Mouse (Mus musculus) forebrain, embryonic 14.5 days (tissue): ENCODE data around the gene Cacna1e. TPM values are rescaled to one million over a fixed set of nuclear protein-coding genes. Genes with fewer than 3 reads are reported as not detected.

Experiments used
- ATAC-seq: fragments of 200-750 bp; cut with Nextera tagmentation; 2 replicates; pipeline ENCODE4 v1.8.0; 2017; ENCODE audit warnings: mild to moderate bottlenecking, moderate library complexity
- DNase-seq: peaks from one replicate; pipeline ENCODE4 v3.0.0-alpha.2; 2015; ENCODE audit warnings: low spot score
- H3K27ac ChIP-seq: fragments of 300-500 bp; sonication (generic); 2 replicates; pipeline ENCODE4 v1.5.1; 2014; ENCODE audit warnings: low read depth, mild to moderate bottlenecking, control low read depth, low read length, moderate library complexity
- H3K27me3 ChIP-seq: fragments of 300-500 bp; sonication (generic); replicated peaks from 2 replicates; pipeline ENCODE4 v1.6.1; 2014; ENCODE audit warnings: low read length, control low read depth, mixed read lengths; ENCODE audit not compliant: control insufficient read depth, insufficient read depth
- H3K36me3 ChIP-seq: fragments of 300-500 bp; sonication (generic); 2 replicates; pipeline ENCODE4 v1.6.1; 2014; ENCODE audit warnings: low read length, control low read depth; ENCODE audit not compliant: control insufficient read depth, insufficient read depth
- H3K4me1 ChIP-seq: fragments of 300-500 bp; sonication (generic); 2 replicates; pipeline ENCODE4 v1.6.1; 2014; ENCODE audit warnings: antibody characterized with exemption, low read length, control low read depth; ENCODE audit not compliant: control insufficient read depth, insufficient read depth
- H3K4me2 ChIP-seq: fragments of 300-500 bp; sonication (generic); 2 replicates; pipeline ENCODE4 v1.6.1; 2014; ENCODE audit warnings: mild to moderate bottlenecking, control low read depth, low read length
- H3K4me3 ChIP-seq: fragments of 300-500 bp; sonication (generic); 2 replicates; pipeline ENCODE4 v1.5.1; 2014; ENCODE audit warnings: low read depth, low read length, control low read depth
- H3K9ac ChIP-seq: fragments of 300-500 bp; sonication (generic); 2 replicates; pipeline ENCODE4 v1.6.1; 2014; ENCODE audit warnings: mild to moderate bottlenecking, low read length, control low read depth, moderate library complexity
- H3K9me3 ChIP-seq: fragments of 300-500 bp; sonication (generic); replicated peaks from 2 replicates; pipeline ENCODE4 v1.6.1; 2016; ENCODE audit warnings: low read length, control low read depth, mixed read lengths; ENCODE audit not compliant: control insufficient read depth
- WGBS: fragments of 180-500 bp; shearing (Covaris S2); extraction: QIAGEN DNeasy Blood & Tissue Kit; methylation state at CpG from one replicate; pipeline ENCODE4 v1.1.7; 2014; 5-methylcytosine and 5-hydroxymethylcytosine counted together
- polyA plus RNA-seq: library from polyadenylated mRNA; unstranded; fragments of >200 nt; fragmentation: Nextera tagmentation; extraction: Ambion mirVana; gene quantifications from 2 replicates; pipeline ENCODE4 v1.2.1, GENCODE M21; 2014

Gene Cacna1e
- polyA plus RNA-seq, 1 experiment from 2014 or later: 6.7 TPM

DNA sequence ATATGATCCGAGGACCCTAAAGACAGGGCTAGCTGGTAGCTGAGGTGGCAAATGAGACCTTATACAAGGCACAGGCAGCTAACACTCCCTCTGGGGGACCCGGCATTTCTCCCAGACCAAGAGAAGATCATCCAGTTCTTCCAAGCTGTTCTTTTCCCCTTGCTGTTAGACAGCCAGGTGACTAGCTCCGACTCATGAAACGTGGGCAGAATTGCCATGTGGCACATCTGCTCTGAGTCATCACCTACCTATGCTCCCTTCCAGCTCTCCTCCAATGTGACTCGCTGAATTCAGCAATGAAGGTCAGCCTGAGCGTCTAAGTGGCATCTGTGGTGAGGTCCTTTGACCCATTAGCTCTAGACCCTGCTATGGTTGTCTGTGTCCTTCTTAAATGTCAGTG lies 355.5 kb downstream of the Cacna1e start:
- no peaks in the 10 kb centered on the region for H3K27me3 ChIP-seq
- no peaks in the 10 kb centered on the region for H3K36me3 ChIP-seq
- WGBS: 93% methylated on average over 6 of the region's 6 CpGs
- no peak for DNase-seq
- no peak overlapping the region for H3K9ac ChIP-seq
- H3K4me3 ChIP-seq: no peak overlapping the region
- no peaks in the 10 kb centered on the region for H3K9me3 ChIP-seq
- peaks cover 9% of the 10 kb centered on the region; the same call in 1 of the 2 replicates for H3K4me1 ChIP-seq
- no peak for ATAC-seq
- H3K4me2 ChIP-seq: no peak overlapping the region
- no peak overlapping the region for H3K27ac ChIP-seq

GRCm38 (mm10) chr1:154520715-154521114 lies 363.6 kb downstream of the Cacna1e start:
- Histone ChIP-seq H3K4me3 (no peak overlapping the region), H3K9ac (no peak overlapping the region), H3K27me3 (no peaks in the 10 kb centered on the region), H3K36me3 (no peaks in the 10 kb centered on the region), H3K4me1 (peaks cover 2% of the 10 kb centered on the region; the same call in 1 of the 2 replicates), H3K27ac (no peak overlapping the region), H3K4me2 (no peak overlapping the region), H3K9me3 (no peaks in the 10 kb centered on the region)
- ATAC-seq: peak; percentile 60; the same call in 1 of the 2 replicates
- WGBS: 81% methylated on average over 2 of the region's 2 CpGs
- DNase-seq: peak; percentile 48

DNA sequence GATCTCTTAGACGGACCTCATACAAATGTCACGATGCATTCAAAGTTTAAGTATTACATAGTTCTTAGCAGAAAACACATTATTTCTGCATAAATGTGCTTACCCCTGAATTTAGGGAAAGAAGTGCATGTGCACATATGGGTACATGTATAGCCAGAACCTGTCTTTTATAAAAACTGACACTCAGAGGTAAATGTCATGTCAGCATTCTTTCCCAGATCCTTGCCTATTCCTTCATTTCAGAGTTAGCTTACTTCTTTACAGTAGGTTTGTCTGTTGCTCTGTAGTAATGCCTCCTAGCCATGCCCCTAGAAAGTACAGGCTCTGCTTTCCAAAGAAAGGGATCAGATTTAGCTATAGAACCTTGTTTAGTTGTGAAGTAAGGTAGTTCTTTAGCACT lies 369.0 kb downstream of the Cacna1e start:
- ATAC-seq: no peak
- no peak for DNase-seq
- peaks cover 2% of the 10 kb centered on the region; the same call in 1 of the 2 replicates for H3K4me1 ChIP-seq
- H3K27me3 ChIP-seq: no peaks in the 10 kb centered on the region
- no peak overlapping the region for H3K4me3 ChIP-seq
- no peak overlapping the region for H3K27ac ChIP-seq
- H3K4me2 ChIP-seq: no peak overlapping the region
- 91% methylated on average over 2 of the region's 2 CpGs for WGBS
- no peaks in the 10 kb centered on the region for H3K36me3 ChIP-seq
- no peaks in the 10 kb centered on the region for H3K9me3 ChIP-seq
- no peak overlapping the region for H3K9ac ChIP-seq

- ATAC-seq (no peak), DNase-seq (no peak)
- H3K4me1 ChIP-seq: no peaks in the 10 kb centered on the region
- no peak overlapping the region for H3K4me3 ChIP-seq
- no peak overlapping the region for H3K27ac ChIP-seq
- H3K4me2 ChIP-seq: no peak overlapping the region
- no peak overlapping the region for H3K9ac ChIP-seq
- no peaks in the 10 kb centered on the region for H3K36me3 ChIP-seq
- no peaks in the 10 kb centered on the region for H3K9me3 ChIP-seq
- H3K27me3 ChIP-seq: no peaks in the 10 kb centered on the region
Measured at GRCm38 (mm10) chr1:154511736-154512135, 372.6 kb downstream of the Cacna1e start.

- DNase-seq: peak; percentile 32
- H3K27me3 ChIP-seq: no peaks in the 10 kb centered on the region
- 33% methylated on average over 4 of the region's 4 CpGs for WGBS
- peaks cover 9% of the 10 kb centered on the region; the same call in 1 of the 2 replicates for H3K4me1 ChIP-seq
- no peaks in the 10 kb centered on the region for H3K36me3 ChIP-seq
- H3K9me3 ChIP-seq: no peaks in the 10 kb centered on the region
- H3K9ac ChIP-seq: no peak overlapping the region
- ATAC-seq: no peak
- H3K4me2 ChIP-seq: no peak overlapping the region
- no peak overlapping the region for H3K27ac ChIP-seq
- H3K4me3 ChIP-seq: no peak overlapping the region
Measured at GRCm38 (mm10) chr1:154504005-154504404, 380.3 kb downstream of the Cacna1e start.

GRCm38 (mm10) chr1:154500869-154501268 lies 383.4 kb downstream of the Cacna1e start:
- Histone ChIP-seq H3K9me3 (no peaks in the 10 kb centered on the region), H3K4me2 (no peak overlapping the region), H3K4me1 (peaks cover 9% of the 10 kb centered on the region; the same call in 1 of the 2 replicates), H3K4me3 (no peak overlapping the region), H3K27me3 (no peaks in the 10 kb centered on the region), H3K36me3 (no peaks in the 10 kb centered on the region), H3K27ac (peak overlapping the region; percentile 39; the same call in 1 of the 2 replicates), H3K9ac (no peak overlapping the region)
- 69% methylated on average over 5 of the region's 5 CpGs for WGBS
- ATAC-seq (no peak), DNase-seq (no peak)

DNA sequence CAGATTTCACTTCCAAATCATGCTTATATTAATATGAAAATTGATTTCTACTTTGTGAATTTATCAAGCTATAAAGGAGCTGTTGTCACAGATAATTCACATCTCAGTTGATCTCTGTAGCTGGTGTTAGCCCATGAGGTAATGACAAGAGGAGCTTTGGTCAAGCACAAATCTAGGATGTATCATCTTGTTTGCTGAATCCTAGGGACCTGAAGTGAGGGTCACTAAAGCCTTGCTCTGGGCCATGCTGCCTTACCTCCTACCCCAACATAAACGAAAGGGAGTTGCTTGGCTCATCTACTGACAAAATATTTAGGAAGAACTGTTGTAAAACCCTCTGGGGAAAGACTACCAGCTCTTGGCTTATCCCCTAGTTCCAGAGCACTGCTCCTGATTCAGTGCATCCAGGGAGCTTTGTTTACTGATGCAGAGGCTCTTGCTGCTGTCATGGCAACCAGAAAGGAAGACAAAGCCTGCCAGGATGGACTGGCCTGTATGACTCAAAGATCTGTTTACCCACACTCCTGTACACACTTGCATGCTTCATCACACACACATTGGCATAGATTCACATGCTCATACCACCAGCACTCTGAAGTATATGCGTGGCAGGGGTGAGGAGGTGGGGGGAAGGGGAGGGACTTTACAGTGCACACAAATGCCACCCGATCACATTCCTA lies 384.0 kb downstream of the Cacna1e start:
- H3K4me1 ChIP-seq: peaks cover 9% of the 10 kb centered on the region; the same call in 1 of the 2 replicates
- no peaks in the 10 kb centered on the region for H3K27me3 ChIP-seq
- no peaks in the 10 kb centered on the region for H3K36me3 ChIP-seq
- H3K4me3 ChIP-seq: no peak overlapping the region
- peak; percentile 94 for ATAC-seq
- no peak overlapping the region for H3K4me2 ChIP-seq
- DNase-seq: peak; percentile 86
- peak overlapping the region; percentile 39; the same call in 1 of the 2 replicates for H3K27ac ChIP-seq
- WGBS: 24% methylated on average over 3 of the region's 3 CpGs
- H3K9ac ChIP-seq: no peak overlapping the region
- no peaks in the 10 kb centered on the region for H3K9me3 ChIP-seq

- DNase-seq: no peak
- Histone ChIP-seq H3K27ac (no peak overlapping the region), H3K9me3 (no peaks in the 10 kb centered on the region), H3K27me3 (no peaks in the 10 kb centered on the region), H3K4me1 (peaks cover 6% of the 10 kb centered on the region; the same call in 1 of the 2 replicates), H3K4me3 (no peak overlapping the region), H3K9ac (no peak overlapping the region), H3K4me2 (no peak overlapping the region), H3K36me3 (no peaks in the 10 kb centered on the region)
- no peak for ATAC-seq
- WGBS: 90% methylated on average over 4 of the region's 4 CpGs
Measured at GRCm38 (mm10) chr1:154498821-154499220, 385.5 kb downstream of the Cacna1e start.

DNA sequence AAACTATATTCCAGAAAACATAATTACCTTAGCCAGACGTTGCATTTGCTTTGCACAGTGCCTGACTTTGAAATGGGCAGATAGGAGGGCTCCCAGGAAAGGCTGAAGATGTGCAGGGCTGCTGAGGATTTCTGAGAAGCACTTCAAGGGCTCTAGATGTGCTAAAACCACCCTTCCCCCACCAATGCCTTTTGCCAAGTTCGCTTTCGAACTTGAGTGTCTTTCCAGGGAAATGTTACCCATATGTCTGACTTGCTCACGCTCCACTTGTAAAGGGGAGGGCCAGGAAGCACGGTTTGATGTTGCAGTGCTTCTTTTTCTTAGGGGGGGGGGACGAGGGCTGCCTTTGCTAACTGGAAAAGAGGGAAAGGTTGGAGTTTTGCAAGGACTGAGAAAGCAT lies 393.2 kb downstream of the Cacna1e start:
- 67% methylated on average over 5 of the region's 6 CpGs for WGBS
- H3K4me3 ChIP-seq: no peak overlapping the region
- ATAC-seq (no peak), DNase-seq (peak; percentile 51)
- no peaks in the 10 kb centered on the region for H3K27me3 ChIP-seq
- no peak overlapping the region for H3K9ac ChIP-seq
- H3K36me3 ChIP-seq: no peaks in the 10 kb centered on the region
- no peak overlapping the region for H3K27ac ChIP-seq
- H3K4me1 ChIP-seq: no peaks in the 10 kb centered on the region
- no peak overlapping the region for H3K4me2 ChIP-seq
- no peaks in the 10 kb centered on the region for H3K9me3 ChIP-seq
